Mouse (Mus musculus) kidney, adult 2 months (tissue): ENCODE measurements around the gene Atf6b. TPM values are rescaled to one million over a fixed set of nuclear protein-coding genes. Genes with fewer than 3 reads are reported as not detected.

Experiments used
- DNase-seq: peaks from one replicate; pipeline ENCODE4 v3.0.0; 2021
- H3K27ac ChIP-seq: fragments of 200-500 bp; 2 replicates; pipeline ENCODE4 v1.5.1; 2012; ENCODE audit warnings: low read depth, low read length, control low read depth, inconsistent platforms; ENCODE audit not compliant: insufficient read depth
- H3K27me3 ChIP-seq: fragments of 200-500 bp; replicated peaks from 2 replicates; pipeline ENCODE4 v1.6.1; 2012; ENCODE audit warnings: mild to moderate bottlenecking, moderate library complexity, low read length, inconsistent platforms; ENCODE audit not compliant: control insufficient read depth, insufficient read depth
- H3K36me3 ChIP-seq: fragments of 200-500 bp; 2 replicates; pipeline ENCODE4 v1.6.1; 2012; ENCODE audit warnings: mild to moderate bottlenecking, moderate library complexity, low read length, inconsistent platforms; ENCODE audit not compliant: control insufficient read depth, insufficient read depth
- H3K4me1 ChIP-seq: fragments of 200-500 bp; 2 replicates; pipeline ENCODE4 v1.6.1; 2011; ENCODE audit warnings: low read length; ENCODE audit not compliant: control insufficient read depth, insufficient read depth
- H3K4me3 ChIP-seq: fragments of 200-500 bp; 2 replicates; pipeline ENCODE4 v1.5.1; 2011; ENCODE audit warnings: mild to moderate bottlenecking, low read depth, low read length, control low read depth; ENCODE audit not compliant: insufficient read depth
- CTCF ChIP-seq: fragments of 200-500 bp; conservative IDR thresholded peaks from 2 replicates; pipeline ENCODE4 v1.5.1; 2011; ENCODE audit warnings: low read depth, mild to moderate bottlenecking, control low read depth, low read length, moderate library complexity, mixed read lengths; ENCODE audit not compliant: insufficient read depth, insufficient read length
- POLR2A ChIP-seq: fragments of 200-500 bp; IDR thresholded peaks from one replicate; pipeline ENCODE4 v1.6.1; 2011; ENCODE audit warnings: low read depth, low read length, control low read depth
- WGBS: fragments of 180-500 bp; shearing (Covaris S2); methylation state at CpG from one replicate; pipeline ENCODE4 v1.1.7; 2018; 5-methylcytosine and 5-hydroxymethylcytosine counted together
- polyA plus RNA-seq: library from polyadenylated mRNA; depleted of rRNA; stranded (reverse); fragments of >200 nt; gene quantifications from 2 replicates; pipeline ENCODE4 v1.2.3, GENCODE M21; 2012

Atf6b gene
- polyA plus RNA-seq, 1 experiment = 52.5 TPM

DNA sequence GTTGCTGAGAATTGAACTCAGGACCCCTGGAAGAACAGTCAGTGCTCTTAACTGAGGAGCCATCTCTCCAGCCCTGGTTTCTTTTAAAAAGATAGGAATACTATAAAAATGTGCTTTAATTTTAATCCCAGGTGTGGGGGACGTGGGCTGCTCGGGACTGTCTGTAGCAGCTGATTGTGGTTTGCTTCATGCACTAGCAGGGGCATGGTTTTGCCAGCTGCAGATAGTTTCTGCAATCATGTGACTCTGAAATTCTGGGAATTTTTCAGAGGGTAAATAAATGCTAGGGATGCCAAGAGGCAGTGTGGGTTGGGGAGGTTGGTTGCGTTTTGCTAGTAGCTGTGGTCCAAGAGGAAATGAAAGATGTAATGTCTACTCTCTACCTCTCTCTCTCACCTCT, 5.0 kb upstream of the Atf6b start:
- Histone ChIP-seq H3K4me1 (peaks cover 3% of the 10 kb centered on the region; the same call in 1 of the 2 replicates), H3K27me3 (no peaks in the 10 kb centered on the region), H3K27ac (no peak overlapping the region), H3K36me3 (no peaks in the 10 kb centered on the region), H3K4me3 (no peak overlapping the region)
- TF ChIP-seq CTCF = no peak
- TF ChIP-seq POLR2A = no peak
- WGBS = 81% methylated on average over 3 of the region's 3 CpGs
- DNase-seq = no peak

DNA sequence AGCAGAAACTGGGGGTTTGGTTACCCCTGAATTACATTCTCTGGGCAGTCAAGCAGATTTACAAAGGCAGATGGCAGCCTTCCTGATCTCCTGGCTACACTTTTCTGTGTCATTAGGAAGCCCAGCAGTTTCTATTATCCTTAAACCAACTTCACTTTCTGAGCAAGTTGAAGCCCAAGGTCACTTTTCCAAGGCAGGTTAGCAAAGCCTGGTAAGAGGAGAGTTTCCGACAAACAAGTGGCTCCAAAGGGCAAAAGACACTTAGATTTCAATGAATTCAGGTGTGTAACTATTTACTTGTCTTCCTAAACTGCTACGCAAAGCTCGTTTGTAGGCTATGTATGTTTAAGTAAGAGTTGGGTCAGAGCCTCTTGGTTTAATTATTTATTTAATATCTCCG, 3.6 kb upstream of the Atf6b start:
- no peaks in the 10 kb centered on the region for H3K36me3 ChIP-seq
- H3K4me3 ChIP-seq = no peak overlapping the region
- no peaks in the 10 kb centered on the region for H3K27me3 ChIP-seq
- TF ChIP-seq POLR2A (no peak), CTCF (no peak)
- 0 out of 2 replicates have a peak overlapping the region, but pooled peaks have one; percentile 8 for H3K27ac ChIP-seq
- WGBS = 63% methylated on average over 4 of the region's 4 CpGs
- peaks cover 3% of the 10 kb centered on the region; the same call in 1 of the 2 replicates for H3K4me1 ChIP-seq
- DNase-seq = peak; percentile 58

DNA sequence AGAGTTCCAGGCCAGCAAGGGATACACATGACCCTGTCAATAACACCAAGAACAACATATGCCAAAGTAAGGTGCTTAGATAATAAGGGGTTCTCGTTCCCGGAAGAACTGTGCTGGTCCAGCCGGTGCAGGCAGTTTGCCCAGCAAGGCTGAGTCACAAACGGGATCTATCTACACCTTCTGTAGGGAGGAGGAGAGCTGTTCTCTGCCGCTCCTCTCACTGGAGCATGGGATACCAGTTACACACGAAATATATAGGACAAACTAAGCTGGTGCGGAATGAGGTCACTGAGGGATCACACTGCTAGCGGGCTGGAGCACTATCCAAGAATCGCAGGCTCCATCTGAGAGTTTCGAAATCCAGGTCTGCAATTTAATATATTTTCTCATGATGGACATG, 3.0 kb upstream of the Atf6b start:
- H3K27ac ChIP-seq = no peak overlapping the region
- DNase-seq = no peak
- TF ChIP-seq POLR2A (no peak), CTCF (no peak)
- no peak overlapping the region for H3K4me3 ChIP-seq
- H3K27me3 ChIP-seq = no peaks in the 10 kb centered on the region
- no peaks in the 10 kb centered on the region for H3K36me3 ChIP-seq
- peaks cover 3% of the 10 kb centered on the region; the same call in 1 of the 2 replicates for H3K4me1 ChIP-seq
- 74% methylated on average over 10 of the region's 10 CpGs for WGBS

DNA sequence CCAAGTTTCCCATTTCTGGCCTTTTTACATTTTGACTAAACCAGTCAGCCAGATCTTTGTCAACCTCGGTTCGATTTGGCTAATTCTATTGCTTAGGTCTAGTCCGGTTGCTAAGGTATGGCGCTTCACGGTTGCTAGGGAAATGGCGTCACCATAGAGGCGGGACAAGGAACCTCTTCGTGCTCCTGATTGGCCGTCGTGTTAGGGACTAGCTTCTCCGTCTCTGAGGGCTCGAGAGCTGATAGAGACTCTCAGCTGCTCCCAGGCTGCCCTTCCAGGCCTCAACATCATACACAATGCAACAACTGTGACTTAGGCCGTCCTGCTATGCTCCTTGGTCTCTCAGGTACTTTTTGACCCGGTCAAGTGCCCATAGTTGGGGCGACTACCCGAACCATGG, 2.3 kb upstream of the Atf6b start, which contains the start of gene Fkbpl:
Gene Fkbpl (plus strand): TSS at position 157 of the 400 bp plus-strand sequence.
- no peaks in the 10 kb centered on the region for H3K36me3 ChIP-seq
- DNase-seq = peak; percentile 99
- TF ChIP-seq CTCF (no peak), POLR2A (no peak)
- peaks cover 3% of the 10 kb centered on the region; the same call in 1 of the 2 replicates for H3K4me1 ChIP-seq
- peak within 1 kb of the TSS; percentile 66 for H3K27ac ChIP-seq
- peak within 1 kb of the TSS; percentile 79 for H3K4me3 ChIP-seq
- no peaks in the 10 kb centered on the region for H3K27me3 ChIP-seq
- under 1% methylated on average over 16 of the region's 16 CpGs for WGBS

DNA sequence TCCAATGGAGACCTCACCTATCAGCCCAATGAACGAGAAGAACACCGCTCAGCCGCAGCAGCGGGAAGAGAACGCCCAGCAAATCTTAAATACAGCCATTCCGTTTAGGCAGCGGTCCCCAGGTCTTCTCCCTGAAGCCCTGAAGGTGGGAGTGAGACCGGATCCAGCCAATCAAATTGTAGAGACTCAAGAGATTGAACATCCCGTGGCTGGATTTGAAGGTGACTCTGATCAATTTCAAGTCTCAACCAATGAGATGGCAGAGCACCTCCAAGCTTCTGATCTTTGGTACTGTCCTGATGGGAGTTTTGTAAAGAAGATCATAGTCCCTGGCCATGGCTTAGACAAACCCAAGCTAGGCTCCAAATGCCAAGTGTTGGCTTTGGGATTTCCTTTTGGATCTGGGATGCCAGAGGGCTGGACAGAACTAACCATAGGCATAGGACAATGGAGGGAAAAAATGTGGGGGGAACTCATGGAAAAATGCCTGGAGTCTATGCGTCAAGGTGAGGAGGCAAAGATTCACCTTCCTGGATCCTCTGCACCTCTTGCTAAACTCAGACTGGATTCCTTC, 1.6 kb upstream of the Atf6b start:
- no peak for DNase-seq
- 36% methylated on average over 10 of the region's 10 CpGs for WGBS
- no peaks in the 10 kb centered on the region for H3K27me3 ChIP-seq
- no peak overlapping the region for H3K27ac ChIP-seq
- H3K4me1 ChIP-seq = peaks cover 3% of the 10 kb centered on the region; the same call in 1 of the 2 replicates
- H3K36me3 ChIP-seq = no peaks in the 10 kb centered on the region
- peak overlapping the region; percentile 79 for H3K4me3 ChIP-seq
- TF ChIP-seq POLR2A = no peak
- TF ChIP-seq CTCF = no peak

DNA sequence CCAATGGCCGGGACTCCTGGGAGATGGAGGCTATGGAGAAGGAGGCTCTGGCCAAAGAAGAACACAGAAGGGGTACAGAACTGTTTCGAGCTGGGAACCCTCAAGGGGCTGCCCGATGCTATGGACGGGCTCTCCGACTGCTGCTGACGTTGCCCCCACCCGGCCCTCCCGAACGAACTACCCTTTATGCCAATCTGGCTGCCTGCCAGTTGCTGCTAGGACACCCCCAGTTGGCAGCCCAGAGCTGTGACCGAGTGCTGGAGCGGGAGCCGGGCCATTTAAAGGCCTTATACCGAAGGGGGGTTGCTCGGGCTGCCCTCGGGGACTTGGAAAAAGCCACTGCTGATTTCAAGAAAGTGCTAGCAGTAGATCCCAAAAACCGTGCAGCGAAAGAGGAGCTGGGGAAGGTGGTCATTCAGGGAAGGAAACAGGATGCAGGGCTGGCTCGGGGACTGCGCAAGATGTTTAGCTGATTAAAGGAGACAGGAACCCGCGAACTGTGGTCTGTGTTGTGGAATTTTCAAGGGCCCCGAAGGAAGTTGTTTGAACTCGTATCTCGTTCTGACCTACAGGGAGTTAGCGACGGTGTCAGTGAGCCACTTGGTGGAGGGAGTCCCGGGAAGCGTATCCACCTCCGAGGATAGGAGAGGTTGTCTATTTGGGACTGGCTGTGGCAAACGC, 975 bp upstream of the Atf6b start:
- Histone ChIP-seq H3K36me3 (no peaks in the 10 kb centered on the region), H3K4me1 (peaks cover 3% of the 10 kb centered on the region; the same call in 1 of the 2 replicates), H3K4me3 (no peak overlapping the region), H3K27ac (no peak overlapping the region), H3K27me3 (no peaks in the 10 kb centered on the region)
- no peak for TF ChIP-seq POLR2A
- no peak for TF ChIP-seq CTCF
- 78% methylated on average over 30 of the region's 30 CpGs for WGBS
- DNase-seq = no peak

DNA sequence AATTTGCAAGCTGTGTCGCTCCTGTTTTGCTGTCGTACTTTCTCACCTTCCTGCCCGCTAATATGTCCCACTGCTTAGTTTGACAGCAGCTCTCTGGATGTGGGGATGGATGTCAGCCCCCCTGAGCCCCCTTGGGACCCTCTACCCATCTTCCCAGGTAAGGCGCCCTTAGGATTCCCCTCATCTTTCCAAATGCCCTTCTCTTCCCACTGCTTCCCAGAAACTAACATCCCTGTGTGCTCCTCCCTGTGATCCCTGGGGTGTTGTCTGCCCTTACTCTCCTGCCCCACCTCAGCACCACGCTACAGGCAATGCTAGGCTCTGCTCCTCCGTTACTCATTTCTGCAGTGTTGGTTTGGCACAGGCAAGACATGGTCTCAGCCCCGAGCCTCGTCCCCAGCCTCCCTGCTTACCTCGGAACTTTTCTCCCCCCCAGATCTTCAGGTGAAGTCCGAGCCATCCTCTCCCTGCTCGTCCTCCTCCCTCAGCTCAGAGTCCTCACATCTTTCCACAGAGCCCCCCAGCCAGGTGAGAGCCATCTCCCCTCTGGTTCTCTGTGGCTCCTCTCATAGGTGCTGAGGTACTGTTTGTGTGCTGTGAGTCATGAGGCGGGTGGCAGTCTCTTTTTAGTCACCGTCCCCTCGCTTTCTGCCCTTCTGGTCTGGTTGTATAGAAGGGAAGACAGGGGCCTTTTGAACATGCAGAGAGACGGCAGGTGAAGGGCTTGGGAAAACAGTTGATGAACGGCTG, 1.4 kb downstream of the Atf6b start:
- WGBS = 82% methylated on average over 16 of the region's 16 CpGs
- Histone ChIP-seq H3K36me3 (no peaks in the 10 kb centered on the region), H3K27me3 (no peaks in the 10 kb centered on the region), H3K27ac (no peak overlapping the region), H3K4me1 (peaks cover 3% of the 10 kb centered on the region; the same call in 1 of the 2 replicates), H3K4me3 (no peak overlapping the region)
- TF ChIP-seq CTCF (no peak), POLR2A (no peak)
- DNase-seq = no peak
